Mouse (Mus musculus): Measurements from ENCODE around the gene Cald1. TPM values are rescaled to one million over a fixed set of nuclear protein-coding genes. Genes with fewer than 3 reads are reported as not detected.

Gene Cald1
- polyA plus RNA-seq, 1 experiment, result 37.4 TPM

DNA sequence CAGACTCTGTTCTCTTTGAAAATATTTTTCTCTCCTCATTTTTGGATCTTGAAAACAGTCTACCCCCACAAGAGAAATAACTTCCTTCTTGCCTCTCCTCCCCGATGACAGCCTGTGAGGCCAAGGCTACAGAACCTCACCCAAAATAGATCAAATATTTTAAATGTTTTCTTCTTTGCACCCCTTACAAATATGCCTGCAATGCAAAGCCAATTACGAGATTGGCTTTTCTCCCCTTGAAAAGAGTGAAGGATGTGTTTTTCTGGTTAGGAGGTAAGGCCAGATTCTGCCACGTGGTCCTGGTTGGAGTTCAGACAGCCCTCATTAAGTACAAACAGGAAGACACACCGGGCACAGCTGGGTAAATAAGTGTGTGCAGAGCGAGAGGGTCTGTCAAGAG lies 14.9 kb upstream of the Cald1 start:
- 28% methylated on average over 5 of the region's 5 CpGs for WGBS
- no peak for TF ChIP-seq CTCF (IDR thresholded peaks at IDR 0.05; ENCODE audit: insufficient read depth, low read length)
- no peak for TF ChIP-seq POLR2A (IDR thresholded peaks at IDR 0.05; ENCODE audit: borderline replicate concordance, extremely low read depth, low read depth, low read length)
- no peak for DNase-seq
- no peak overlapping the region for H3K4me3 ChIP-seq (replicated peaks; ENCODE audit: extremely low read depth, low read depth, low read length)
- H3K4me1 ChIP-seq (ENCODE audit: control insufficient read depth, insufficient read depth, low read length), result no peaks in the 10 kb centered on the region; the same call in 1 of the 2 replicates

DNA sequence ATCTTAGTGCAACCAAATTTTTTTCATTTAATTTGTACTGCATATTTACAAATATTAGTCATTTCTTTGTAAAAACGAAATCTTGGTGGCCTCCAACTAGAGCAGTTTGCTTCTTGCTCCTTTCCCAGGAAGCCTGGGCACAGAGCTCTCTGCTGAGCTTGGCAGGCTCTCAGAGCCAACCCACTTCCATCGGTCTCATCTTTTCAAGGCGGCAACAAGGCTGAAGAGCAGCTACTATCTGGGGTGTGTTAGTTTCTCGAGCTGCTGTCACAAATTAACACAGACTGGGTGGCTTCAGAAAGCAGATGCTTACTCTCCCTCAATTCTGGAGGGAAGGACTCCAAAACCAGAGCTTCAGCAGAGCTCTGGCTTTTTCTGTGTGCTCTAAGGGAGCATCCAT lies 10.2 kb upstream of the Cald1 start:
- DNase-seq, result no peak
- Histone ChIP-seq H3K4me1 (ENCODE audit: control insufficient read depth, insufficient read depth, low read length) (no peaks in the 10 kb centered on the region), H3K4me3 (replicated peaks; ENCODE audit: extremely low read depth, low read depth, low read length) (no peak overlapping the region)
- no peak for TF ChIP-seq POLR2A (IDR thresholded peaks at IDR 0.05; ENCODE audit: borderline replicate concordance, extremely low read depth, low read depth, low read length)
- TF ChIP-seq CTCF (IDR thresholded peaks at IDR 0.05; ENCODE audit: insufficient read depth, low read length), result no peak
- 55% methylated on average over 4 of the region's 4 CpGs for WGBS

DNA sequence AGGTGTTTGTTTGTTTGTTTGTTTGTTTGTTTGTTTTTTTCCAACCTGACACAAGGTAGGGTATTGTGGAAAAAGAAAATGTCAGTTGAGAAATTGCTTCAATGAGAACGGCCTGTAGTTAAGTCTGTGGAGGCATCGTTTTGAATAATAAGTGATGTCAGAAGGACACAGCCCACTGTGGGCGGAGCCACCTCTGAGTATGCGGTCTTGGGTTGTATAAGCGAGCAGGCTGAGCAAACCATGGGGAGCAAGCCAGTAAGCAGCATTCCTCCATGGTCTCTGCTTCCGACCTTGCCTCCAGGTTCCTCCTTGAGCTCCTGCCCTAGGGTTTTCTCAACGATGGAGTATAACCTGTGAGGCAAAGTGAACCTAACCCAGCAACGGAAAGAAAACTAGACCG lies 7.6 kb upstream of the Cald1 start:
- WGBS, result 93% methylated on average over 9 of the region's 9 CpGs
- Histone ChIP-seq H3K4me1 (ENCODE audit: control insufficient read depth, insufficient read depth, low read length) (no peaks in the 10 kb centered on the region), H3K4me3 (replicated peaks; ENCODE audit: extremely low read depth, low read depth, low read length) (no peak overlapping the region)
- TF ChIP-seq CTCF (IDR thresholded peaks at IDR 0.05; ENCODE audit: insufficient read depth, low read length), result no peak
- no peak for TF ChIP-seq POLR2A (IDR thresholded peaks at IDR 0.05; ENCODE audit: borderline replicate concordance, extremely low read depth, low read depth, low read length)
- DNase-seq, result no peak

DNA sequence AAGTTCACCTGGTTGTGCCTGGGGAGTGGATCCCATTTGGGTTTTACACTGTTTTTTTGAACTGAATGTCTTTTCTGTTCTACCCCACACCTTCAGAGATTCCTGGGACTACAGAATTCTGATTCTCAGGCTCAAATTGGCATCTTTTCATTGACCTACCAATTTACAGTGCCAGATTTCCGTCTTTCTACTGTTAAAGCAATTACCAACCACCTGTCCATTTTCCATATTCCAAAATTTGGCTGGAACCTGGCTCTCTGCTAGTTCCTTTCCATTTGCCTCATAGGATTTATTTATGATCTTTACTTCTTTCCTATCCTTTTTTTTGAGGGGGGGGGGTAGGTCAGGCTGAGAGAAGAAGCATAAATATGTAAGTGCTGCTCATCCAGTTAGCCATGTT lies 4.9 kb upstream of the Cald1 start:
- WGBS, result 97% methylated on average over 1 of the region's 1 CpGs
- TF ChIP-seq POLR2A (IDR thresholded peaks at IDR 0.05; ENCODE audit: borderline replicate concordance, extremely low read depth, low read depth, low read length) (no peak), CTCF (IDR thresholded peaks at IDR 0.05; ENCODE audit: insufficient read depth, low read length) (no peak)
- H3K4me1 ChIP-seq (ENCODE audit: control insufficient read depth, insufficient read depth, low read length), result peaks cover 4% of the 10 kb centered on the region
- no peak overlapping the region for H3K4me3 ChIP-seq (replicated peaks; ENCODE audit: extremely low read depth, low read depth, low read length)
- no peak for DNase-seq

DNA sequence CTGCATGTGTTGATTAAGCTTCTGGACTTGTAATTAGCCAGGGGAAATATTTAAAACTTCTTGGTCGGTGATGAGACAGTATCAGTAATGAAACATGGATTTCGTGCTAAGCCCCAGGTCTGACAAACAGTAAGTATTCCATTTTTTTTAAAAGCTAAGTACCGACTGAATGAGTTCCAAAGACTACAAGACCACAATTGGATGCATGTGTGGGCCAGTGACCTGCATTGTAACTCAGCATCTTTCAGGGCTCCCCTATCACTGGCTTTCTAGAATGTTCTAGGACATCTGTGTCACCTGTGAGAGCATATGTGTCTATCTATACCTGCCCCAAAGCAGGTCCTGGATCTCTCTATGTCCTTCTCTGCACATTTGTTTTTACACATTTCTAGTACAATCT lies 984 bp upstream of the Cald1 start:
- WGBS, result 49% methylated on average over 3 of the region's 3 CpGs
- DNase-seq, result no peak
- TF ChIP-seq CTCF (IDR thresholded peaks at IDR 0.05; ENCODE audit: insufficient read depth, low read length), result no peak
- TF ChIP-seq POLR2A (IDR thresholded peaks at IDR 0.05; ENCODE audit: borderline replicate concordance, extremely low read depth, low read depth, low read length), result no peak
- Histone ChIP-seq H3K4me3 (replicated peaks; ENCODE audit: extremely low read depth, low read depth, low read length) (no peak overlapping the region), H3K4me1 (ENCODE audit: control insufficient read depth, insufficient read depth, low read length) (peaks cover 4% of the 10 kb centered on the region)

DNA sequence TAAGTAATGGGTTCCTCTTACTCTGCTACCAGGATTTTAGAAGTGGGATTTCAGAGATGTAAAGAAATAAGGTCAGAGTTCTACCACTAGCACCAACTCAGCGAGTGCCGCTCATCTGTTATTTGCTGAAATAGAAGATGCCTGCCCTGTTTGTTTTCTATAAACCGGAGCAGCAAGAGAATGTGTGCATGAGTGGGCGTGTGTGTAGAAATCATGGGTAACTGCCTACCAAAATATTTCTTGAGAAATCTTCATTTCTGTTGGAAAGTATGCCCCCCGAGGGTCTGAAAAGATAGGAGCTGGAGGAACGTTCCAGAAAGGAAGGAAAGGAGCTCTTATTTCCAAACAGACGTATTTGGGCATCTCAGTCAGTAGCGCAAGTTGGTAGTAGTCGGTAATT lies 871 bp downstream of the Cald1 start:
- Histone ChIP-seq H3K4me1 (ENCODE audit: control insufficient read depth, insufficient read depth, low read length) (peaks cover 11% of the 10 kb centered on the region), H3K4me3 (replicated peaks; ENCODE audit: extremely low read depth, low read depth, low read length) (peak overlapping the region; percentile 68)
- no peak for DNase-seq
- WGBS, result 16% methylated on average over 9 of the region's 9 CpGs
- TF ChIP-seq CTCF (IDR thresholded peaks at IDR 0.05; ENCODE audit: insufficient read depth, low read length), result no peak
- no peak for TF ChIP-seq POLR2A (IDR thresholded peaks at IDR 0.05; ENCODE audit: borderline replicate concordance, extremely low read depth, low read depth, low read length)

DNA sequence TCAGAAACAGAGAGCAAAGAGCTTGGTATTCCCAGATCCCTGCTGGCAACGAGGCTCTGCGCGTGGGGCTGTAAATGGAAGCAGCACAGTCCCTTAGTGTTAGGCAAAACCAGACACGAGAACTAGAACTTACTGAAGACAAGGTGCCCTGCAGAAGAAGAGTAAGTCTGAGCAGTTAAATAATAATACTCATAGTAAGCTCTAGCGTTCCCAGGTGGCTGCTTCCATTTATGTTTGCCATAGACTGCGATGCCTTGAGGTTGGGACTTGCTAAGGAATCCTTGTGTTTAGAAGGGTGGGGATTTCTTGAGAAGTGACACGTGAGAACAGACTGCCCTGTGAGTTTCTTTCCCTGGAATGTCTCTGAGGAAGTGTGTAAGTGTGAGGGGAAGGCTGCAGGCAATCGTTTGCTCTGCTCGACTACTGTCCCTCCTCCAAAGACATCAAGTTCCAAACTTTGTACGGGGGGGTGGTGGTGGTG lies 1.4 kb downstream of the Cald1 start:
- peaks cover 11% of the 10 kb centered on the region for H3K4me1 ChIP-seq (ENCODE audit: control insufficient read depth, insufficient read depth, low read length)
- H3K4me3 ChIP-seq (replicated peaks; ENCODE audit: extremely low read depth, low read depth, low read length), result peak overlapping the region; percentile 68
- WGBS, result 15% methylated on average over 10 of the region's 10 CpGs
- no peak for TF ChIP-seq POLR2A (IDR thresholded peaks at IDR 0.05; ENCODE audit: borderline replicate concordance, extremely low read depth, low read depth, low read length)
- no peak for TF ChIP-seq CTCF (IDR thresholded peaks at IDR 0.05; ENCODE audit: insufficient read depth, low read length)
- DNase-seq, result no peak

DNA sequence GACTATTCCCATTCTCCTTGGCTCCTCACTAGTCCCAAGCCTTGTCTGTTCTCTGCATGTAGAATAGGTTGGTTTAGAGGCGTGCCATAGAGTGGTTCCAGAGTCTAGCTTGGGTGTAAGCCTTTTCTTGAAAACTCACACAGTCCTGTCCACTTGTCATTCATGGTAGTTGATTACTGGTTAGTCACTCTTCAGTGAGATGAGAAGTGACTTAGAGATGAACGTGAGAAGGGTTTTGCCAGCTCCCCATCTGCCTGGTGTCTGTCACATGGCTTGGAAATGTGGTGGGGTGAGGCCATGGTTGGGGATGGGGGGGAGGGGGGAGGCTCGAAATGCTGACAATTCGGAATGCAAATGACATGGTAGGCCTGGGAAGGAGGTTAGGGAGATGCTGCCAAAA lies 2.5 kb downstream of the Cald1 start:
- no peak for DNase-seq
- 79% methylated on average over 4 of the region's 4 CpGs for WGBS
- H3K4me3 ChIP-seq (replicated peaks; ENCODE audit: extremely low read depth, low read depth, low read length), result no peak overlapping the region
- peaks cover 11% of the 10 kb centered on the region for H3K4me1 ChIP-seq (ENCODE audit: control insufficient read depth, insufficient read depth, low read length)
- no peak for TF ChIP-seq CTCF (IDR thresholded peaks at IDR 0.05; ENCODE audit: insufficient read depth, low read length)
- no peak for TF ChIP-seq POLR2A (IDR thresholded peaks at IDR 0.05; ENCODE audit: borderline replicate concordance, extremely low read depth, low read depth, low read length)

DNA sequence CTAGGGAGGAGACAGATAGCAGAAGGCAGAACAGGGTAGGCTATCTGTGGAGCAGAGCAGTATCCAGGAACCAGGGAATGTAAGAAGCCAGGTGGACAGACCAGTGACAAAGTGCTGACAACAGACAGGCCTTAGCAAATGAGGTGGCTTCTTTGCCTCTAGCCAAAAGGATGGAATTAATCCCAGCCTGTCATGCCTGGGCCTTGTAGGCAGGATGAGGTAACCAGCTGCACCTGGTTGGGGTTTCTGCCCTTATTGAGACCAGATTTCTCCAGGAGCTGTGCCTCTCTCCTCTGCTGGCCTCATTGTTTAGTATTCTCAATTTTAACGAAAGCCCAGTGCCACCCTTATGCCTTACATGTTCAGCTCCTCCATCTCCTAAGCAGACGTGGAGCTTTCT lies 3.8 kb downstream of the Cald1 start:
- 75% methylated on average over 2 of the region's 2 CpGs for WGBS
- Histone ChIP-seq H3K4me3 (replicated peaks; ENCODE audit: extremely low read depth, low read depth, low read length) (no peak overlapping the region), H3K4me1 (ENCODE audit: control insufficient read depth, insufficient read depth, low read length) (peaks cover 11% of the 10 kb centered on the region)
- DNase-seq, result no peak
- TF ChIP-seq CTCF (IDR thresholded peaks at IDR 0.05; ENCODE audit: insufficient read depth, low read length) (no peak), POLR2A (IDR thresholded peaks at IDR 0.05; ENCODE audit: borderline replicate concordance, extremely low read depth, low read depth, low read length) (no peak)

DNA sequence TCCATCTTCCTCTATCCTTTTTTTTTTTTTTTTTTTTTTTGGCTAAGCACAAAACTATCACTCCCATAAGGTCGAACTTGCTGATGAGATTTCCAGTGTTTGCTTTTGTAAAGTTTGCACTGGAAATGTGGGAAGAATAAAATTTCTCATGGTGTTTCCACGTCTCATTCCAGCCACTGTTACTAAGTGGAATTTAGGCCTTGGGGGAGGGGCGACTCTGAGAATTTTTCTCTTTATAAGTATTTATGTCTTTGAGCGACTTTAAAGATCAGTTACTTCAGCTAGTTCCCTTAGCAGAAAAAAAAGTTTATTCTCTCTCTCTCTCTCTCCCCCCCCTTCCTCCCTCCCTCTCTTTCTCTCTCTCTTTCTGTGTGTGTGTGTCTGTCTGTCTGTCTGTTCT lies 8.1 kb downstream of the Cald1 start:
- 49% methylated on average over 4 of the region's 4 CpGs for WGBS
- H3K4me1 ChIP-seq (ENCODE audit: control insufficient read depth, insufficient read depth, low read length), result peaks cover 6% of the 10 kb centered on the region
- TF ChIP-seq POLR2A (IDR thresholded peaks at IDR 0.05; ENCODE audit: borderline replicate concordance, extremely low read depth, low read depth, low read length), result no peak
- no peak for TF ChIP-seq CTCF (IDR thresholded peaks at IDR 0.05; ENCODE audit: insufficient read depth, low read length)
- no peak overlapping the region for H3K4me3 ChIP-seq (replicated peaks; ENCODE audit: extremely low read depth, low read depth, low read length)
- no peak for DNase-seq

Measured in lung, adult 2 months (tissue).